ENCODE assay signal across 8 mouse cellular contexts in the genomic region with DNA sequence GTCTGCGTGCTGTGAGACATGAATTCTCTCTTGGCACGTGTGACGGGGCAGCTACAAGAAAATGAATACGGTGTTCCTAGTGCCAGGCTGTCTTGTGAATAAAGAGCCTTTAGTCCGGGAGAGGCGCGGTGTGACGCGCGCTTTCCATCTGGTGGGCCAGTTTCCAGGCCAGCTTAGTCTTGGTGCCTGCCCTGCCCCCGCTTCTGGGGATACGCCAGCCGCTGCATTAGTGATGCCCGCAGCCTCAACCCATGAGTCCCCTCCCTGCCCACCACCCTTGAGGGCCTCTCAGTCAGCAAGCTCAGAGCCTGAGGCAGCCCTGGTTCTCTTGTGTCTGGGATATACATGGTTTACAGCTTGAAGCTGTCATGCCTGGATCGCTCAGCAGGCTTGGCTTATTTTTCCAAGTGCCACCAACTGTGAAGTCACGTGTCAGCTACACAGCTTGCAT. TPM values are rescaled to one million over a fixed set of nuclear protein-coding genes. Genes with fewer than 3 reads are reported as not detected.
A peak's percentile ranks its signal among the peaks of the same experiment; 100 is the strongest.
DNase-seq lines count a peak whose midpoint lies in the region; ATAC-seq and TF ChIP-seq lines count a peak whose summit lies in the region.

No protein-coding gene starts in this region.

- DNase-seq in adrenal gland, postnatal 25 days = peak; percentile 62
- peak; percentile 73 for DNase-seq in embryo, embryonic 10.5 days (ENCODE audit: low spot score)
- DNase-seq in gastrocnemius, postnatal 25 days = peak; percentile 57
- peak; percentile 71 for DNase-seq in intestine, embryonic 14.5 days (ENCODE audit: low spot score)
- peak; percentile 81 to 87 for DNase-seq in left cerebral cortex, adult 2 months (ENCODE audit: extremely low spot score in 1 of 2, low spot score in 2 of 2)
- DNase-seq in lung, postnatal 25 days (ENCODE audit: low spot score) = peak; percentile 14
- peak; percentile 87 for DNase-seq in right cerebral cortex, postnatal 25 days
- no peak for DNase-seq in adipocyte (ENCODE audit: low spot score)

- peak; percentile 29; the same call in 1 of the 2 replicates for ATAC-seq in intestine, embryonic 14.5 days (replicated peaks; ENCODE audit: low FRiP score, low TSS enrichment, low read depth)

- peak overlapping the region; percentile 54 for H3K27ac ChIP-seq in intestine, embryonic 14.5 days (ENCODE audit: low read depth)
- peak overlapping the region; percentile 89 for H3K27ac ChIP-seq in left cerebral cortex, adult 2 months

- H3K4me3 ChIP-seq in intestine, embryonic 14.5 days (ENCODE audit: low read depth, low read length) = peak overlapping the region; percentile 12; the same call in 1 of the 2 replicates
- H3K4me3 ChIP-seq in left cerebral cortex, adult 2 months = peak overlapping the region; percentile 38

- no peaks in the 10 kb centered on the region for H3K27me3 ChIP-seq in intestine, embryonic 14.5 days (replicated peaks; ENCODE audit: control insufficient read depth, insufficient read depth, low read length)

- 13% methylated on average over 16 of the region's 16 CpGs for WGBS in intestine, embryonic 14.5 days

- H3K4me1 ChIP-seq in intestine, embryonic 14.5 days (replicated peaks; ENCODE audit: control insufficient read depth, insufficient read depth, low read length) = peaks cover 16% of the 10 kb centered on the region

- peaks cover 7% of the 10 kb centered on the region; the same call in 1 of the 2 replicates for H3K9me3 ChIP-seq in intestine, embryonic 14.5 days (ENCODE audit: control insufficient read depth, low read length)

- H3K9ac ChIP-seq in intestine, embryonic 14.5 days (ENCODE audit: low read length) = peak overlapping the region; percentile 25

- no peaks in the 10 kb centered on the region for H3K36me3 ChIP-seq in intestine, embryonic 14.5 days (ENCODE audit: control insufficient read depth, insufficient read depth, low read length)

- intact Hi-C loops in left cerebral cortex, adult 2 months (cut with DNase I) = loop anchor here (5.0 kb wide), 1 partner anchor 156 kb away; no protein-coding TSS in a partner anchor

- H3K4me2 ChIP-seq in intestine, embryonic 14.5 days (ENCODE audit: low read length) = peak overlapping the region; percentile 46

- TF ChIP-seq CTCF in left cerebral cortex, adult 2 months (IDR thresholded peaks at IDR 0.05) = no peak; the same call in none of the 2 replicates

RNA-seq across cellular contexts. Expression of gene Fam120a, which starts 48.5 kb away (rescaled TPM):
- total RNA-seq in adrenal gland, postnatal 25 days (2021) = 189 TPM in 2 replicates
- total RNA-seq in gastrocnemius, postnatal 25 days (2021) = 100 to 1,000 TPM in 1 of 2 experiments, 10 to 100 TPM in 1; 99.0 to 102 TPM
- 43.0 and 43.8 TPM in 2 replicates for polyA plus RNA-seq in intestine, embryonic 14.5 days (2014; fragmentation: Nextera tagmentation; extraction: Ambion mirVana)
- 100 to 1,000 TPM; 114 to 118 TPM for total RNA-seq in left cerebral cortex, adult 2 months (2021)
